Mouse (Mus musculus): ENCODE results near the gene Gba. TPM values are rescaled to one million over a fixed set of nuclear protein-coding genes. Genes with fewer than 3 reads are reported as not detected.

Gba gene
- total RNA-seq, 1 experiment: 69.3 TPM

GRCm38 (mm10) chr3:89227307-89228179, 24.8 kb downstream of the Gba start:
- Histone ChIP-seq H3K9ac (ENCODE audit: insufficient read depth, low read depth, low read length, poor library complexity, severe bottlenecking) (peak overlapping the region; percentile 54; the same call in 1 of the 2 replicates), H3K9me3 (ENCODE audit: control insufficient read depth, insufficient read depth, low read depth, low read length) (no peaks in the 10 kb centered on the region), H3K36me3 (ENCODE audit: control insufficient read depth, insufficient read depth, low read length, poor library complexity, severe bottlenecking) (0 out of 2 replicates have a peak, but pooled peaks cover 6% of the 10 kb centered on the region), H3K4me1 (ENCODE audit: control insufficient read depth in 2 of 2, insufficient read depth in 2 of 2, low read length in 2 of 2, poor library complexity in 1 of 2) (peaks cover 13 to 39% of the 10 kb centered on the region in 2 experiments), H3K4me3 (ENCODE audit: insufficient read depth in 1 of 2, low read depth in 1 of 2, low read length in 2 of 2, poor library complexity in 1 of 2, severe bottlenecking in 1 of 2) (peak overlapping the region; percentile 58 to 77), H3K27ac (ENCODE audit: insufficient read depth, low read depth, low read length, poor library complexity, severe bottlenecking) (0 out of 2 replicates have a peak overlapping the region, but pooled peaks have one; percentile 22)
- in situ Hi-C loops (cut with MboI; ENCODE audit: low sequenced_read_pairs in 2 of 2, unreplicated experiment in 2 of 2): no loop called here
- DNase-seq (ENCODE audit: low read depth, low spot score): peak; percentile 97
- TF ChIP-seq HCFC1 (IDR thresholded peaks at IDR 0.05; ENCODE audit: borderline replicate concordance, insufficient read depth, low read length): no peak

GRCm38 (mm10) chr3:89228180-89228549, 25.4 kb downstream of the Gba start:
- H3K36me3 ChIP-seq (ENCODE audit: control insufficient read depth, insufficient read depth, low read length, poor library complexity, severe bottlenecking): 0 out of 2 replicates have a peak, but pooled peaks cover 4% of the 10 kb centered on the region
- TF ChIP-seq CHD2 (IDR thresholded peaks at IDR 0.05; ENCODE audit: low read depth, low read length) (no peak), HCFC1 (IDR thresholded peaks at IDR 0.05; ENCODE audit: borderline replicate concordance, insufficient read depth, low read length) (0 out of 2 replicates have a peak, but pooled peaks have one; percentile 41), ZC3H11A (IDR thresholded peaks at IDR 0.05; ENCODE audit: borderline replicate concordance, low read depth, low read length) (no peak), MAFK (IDR thresholded peaks at IDR 0.05; ENCODE audit: insufficient read depth, low read depth, low read length) (no peak), ZNF384 (IDR thresholded peaks at IDR 0.05; ENCODE audit: low read depth, low read length) (no peak)
- in situ Hi-C loops (cut with MboI; ENCODE audit: low sequenced_read_pairs in 2 of 2, unreplicated experiment in 2 of 2): no loop called here
- peak overlapping the region; percentile 62; the same call in 1 of the 2 replicates for H3K27ac ChIP-seq (ENCODE audit: insufficient read depth, low read depth, low read length, poor library complexity, severe bottlenecking)
- H3K4me1 ChIP-seq (ENCODE audit: control insufficient read depth in 2 of 2, insufficient read depth in 2 of 2, low read length in 2 of 2, poor library complexity in 1 of 2): peaks cover 13 to 39% of the 10 kb centered on the region in 2 experiments
- peak overlapping the region; percentile 47 to 77 for H3K4me3 ChIP-seq (ENCODE audit: insufficient read depth in 1 of 2, low read depth in 1 of 2, low read length in 2 of 2, poor library complexity in 1 of 2, severe bottlenecking in 1 of 2)
- no peaks in the 10 kb centered on the region for H3K9me3 ChIP-seq (ENCODE audit: control insufficient read depth, insufficient read depth, low read depth, low read length)
- H3K9ac ChIP-seq (ENCODE audit: insufficient read depth, low read depth, low read length, poor library complexity, severe bottlenecking): peak overlapping the region; percentile 39; the same call in 1 of the 2 replicates
- peak; percentile 83 for DNase-seq (ENCODE audit: low read depth, low spot score)

- peaks cover 14 to 39% of the 10 kb centered on the region in 2 experiments for H3K4me1 ChIP-seq (ENCODE audit: control insufficient read depth in 2 of 2, insufficient read depth in 2 of 2, low read length in 2 of 2, poor library complexity in 1 of 2)
Observed at GRCm38 (mm10) chr3:89228836-89229235, 26.1 kb downstream of the Gba start, which contains the start of gene Muc1. Gene Muc1 (plus strand): TSS chr3:89229057.

GRCm38 (mm10) chr3:89229276-89229675, 26.5 kb downstream of the Gba start:
- no peak overlapping the region for H3K4me3 ChIP-seq (ENCODE audit: insufficient read depth in 1 of 2, low read depth in 1 of 2, low read length in 2 of 2, poor library complexity in 1 of 2, severe bottlenecking in 1 of 2)
- in situ Hi-C loops (cut with MboI; ENCODE audit: low sequenced_read_pairs in 2 of 2, unreplicated experiment in 2 of 2): no loop called here
- H3K36me3 ChIP-seq (ENCODE audit: control insufficient read depth, insufficient read depth, low read length, poor library complexity, severe bottlenecking): 0 out of 2 replicates have a peak, but pooled peaks cover under 1% of the 10 kb centered on the region
- peaks cover 15 to 36% of the 10 kb centered on the region in 2 experiments for H3K4me1 ChIP-seq (ENCODE audit: control insufficient read depth in 2 of 2, insufficient read depth in 2 of 2, low read length in 2 of 2, poor library complexity in 1 of 2)
- DNase-seq (ENCODE audit: low read depth, low spot score): no peak
- TF ChIP-seq HCFC1 (IDR thresholded peaks at IDR 0.05; ENCODE audit: borderline replicate concordance, insufficient read depth, low read length) (no peak), ZC3H11A (IDR thresholded peaks at IDR 0.05; ENCODE audit: borderline replicate concordance, low read depth, low read length) (no peak), MAFK (IDR thresholded peaks at IDR 0.05; ENCODE audit: insufficient read depth, low read depth, low read length) (no peak), CHD2 (IDR thresholded peaks at IDR 0.05; ENCODE audit: low read depth, low read length) (no peak), ZNF384 (IDR thresholded peaks at IDR 0.05; ENCODE audit: low read depth, low read length) (no peak)
- no peak overlapping the region for H3K9ac ChIP-seq (ENCODE audit: insufficient read depth, low read depth, low read length, poor library complexity, severe bottlenecking)
- H3K9me3 ChIP-seq (ENCODE audit: control insufficient read depth, insufficient read depth, low read depth, low read length): no peaks in the 10 kb centered on the region
- no peak overlapping the region for H3K27ac ChIP-seq (ENCODE audit: insufficient read depth, low read depth, low read length, poor library complexity, severe bottlenecking)

More at GRCm38 (mm10) chr3:89228836-89229235, 26.1 kb downstream of the Gba start, which contains the start of gene Muc1:
- H3K4me3 ChIP-seq (ENCODE audit: insufficient read depth in 1 of 2, low read depth in 1 of 2, low read length in 2 of 2, poor library complexity in 1 of 2, severe bottlenecking in 1 of 2): peak within 1 kb of the TSS; percentile 47 to 77
- no peaks in the 10 kb centered on the region for H3K9me3 ChIP-seq (ENCODE audit: control insufficient read depth, insufficient read depth, low read depth, low read length)
- DNase-seq (ENCODE audit: low read depth, low spot score): no peak
- in situ Hi-C loops (cut with MboI; ENCODE audit: low sequenced_read_pairs in 2 of 2, unreplicated experiment in 2 of 2): no loop called here
- H3K27ac ChIP-seq (ENCODE audit: insufficient read depth, low read depth, low read length, poor library complexity, severe bottlenecking): peak within 1 kb of the TSS; percentile 62; the same call in 1 of the 2 replicates
- H3K36me3 ChIP-seq (ENCODE audit: control insufficient read depth, insufficient read depth, low read length, poor library complexity, severe bottlenecking): 0 out of 2 replicates have a peak, but pooled peaks cover 3% of the 10 kb centered on the region
- peak within 1 kb of the TSS; percentile 39; the same call in 1 of the 2 replicates for H3K9ac ChIP-seq (ENCODE audit: insufficient read depth, low read depth, low read length, poor library complexity, severe bottlenecking)
- TF ChIP-seq CHD2 (IDR thresholded peaks at IDR 0.05; ENCODE audit: low read depth, low read length) (no peak), HCFC1 (IDR thresholded peaks at IDR 0.05; ENCODE audit: borderline replicate concordance, insufficient read depth, low read length) (no peak), ZC3H11A (IDR thresholded peaks at IDR 0.05; ENCODE audit: borderline replicate concordance, low read depth, low read length) (no peak), ZNF384 (IDR thresholded peaks at IDR 0.05; ENCODE audit: low read depth, low read length) (no peak), MAFK (IDR thresholded peaks at IDR 0.05; ENCODE audit: insufficient read depth, low read depth, low read length) (no peak)

All from ES-E14 (cell line).